Mouse (Mus musculus) CD4-positive naive resting alpha-beta T cell, adult 57 days (primary cell): Measurements from ENCODE around the gene Gm20812. TPM values are rescaled to one million over a fixed set of nuclear protein-coding genes. Genes with fewer than 3 reads are reported as not detected.

Experiments used
- total RNA-seq: library from RNA; stranded (reverse); gene quantifications from one replicate; pipeline ENCODE4 v1.2.4, GENCODE M21; 2023

Gm20812 gene
- total RNA-seq: not detected

GRCm38 (mm10) chrY:12381681-12382080 lies at the start of gene Gm20812:
Gm20812 (plus strand) TSS chrY:12381981.

Other genes starting within 250 kb of the Gm20812 start
- gene Gm29554, start 108.0 kb upstream of the Gm20812 start, total RNA-seq: not detected